Mouse (Mus musculus): ENCODE measurements at regions not wholly inside any gene's neighbourhood (a gene's known extent, or its start where the extent isn't known, plus 50 kb on each side); places are given as distances from the start of the nearest gene placed in this dataset.

GRCm38 (mm10) chr2:135580051-135580450, 78.8 kb upstream of the Plcb4 start:
- TF ChIP-seq CTCF (IDR thresholded peaks at IDR 0.05; ENCODE audit: low read depth) = no peak
- no peak for TF ChIP-seq EP300 (IDR thresholded peaks at IDR 0.05; ENCODE audit: low read depth)

All from heart, postnatal 0 days (tissue).